In genomic region chr10:8772464-8773209, GRCm38 (mm10) we compare ENCODE assay signal across 9 mouse cellular contexts.
DNase-seq lines count a peak whose midpoint lies in the region; ATAC-seq and TF ChIP-seq lines count a peak whose summit lies in the region.
"Had no signal": no experiment of that assay in that cellular context is flagged by ENCODE, and none has a peak within 500 bp of the region (broad histone marks: within the 10 kb centered on the region; RNA-seq: fewer than 3 reads in every experiment).

No protein-coding gene starts in this region.

- intact Hi-C loops in gastrocnemius, postnatal 36 days (cut with DNase I) = no loop called here
- intact Hi-C loops in left cerebral cortex, postnatal 4 days (cut with DNase I) = no loop called here

- no peak overlapping the region for H3K27ac ChIP-seq in embryonic facial prominence, embryonic 14.5 days (replicated peaks; ENCODE audit: low read depth, low read length)
- no peak overlapping the region for H3K27ac ChIP-seq in embryonic facial prominence, embryonic 10.5 days (replicated peaks)
- peak overlapping the region; percentile 51; the same call in 1 of the 2 replicates for H3K27ac ChIP-seq in intestine, postnatal 0 days (ENCODE audit: low read depth, low read length)

- no peak overlapping the region for H3K9ac ChIP-seq in embryonic facial prominence, embryonic 14.5 days (ENCODE audit: low read depth, low read length)
- no peak overlapping the region for H3K9ac ChIP-seq in intestine, postnatal 0 days (ENCODE audit: low read depth, low read length)

- H3K4me3 ChIP-seq in embryonic facial prominence, embryonic 14.5 days (ENCODE audit: low read depth, low read length) = no peak overlapping the region
- H3K4me3 ChIP-seq in embryonic facial prominence, embryonic 10.5 days = no peak overlapping the region
- H3K4me3 ChIP-seq in intestine, postnatal 0 days (ENCODE audit: low read depth, low read length) = no peak overlapping the region

- TF ChIP-seq CTCF in intestine, postnatal 0 days (IDR thresholded peaks at IDR 0.05; ENCODE audit: low read depth) = no peak

- H3K9me3 ChIP-seq in embryonic facial prominence, embryonic 14.5 days (ENCODE audit: control insufficient read depth, low read length) = peaks cover 5% of the 10 kb centered on the region; the same call in 1 of the 2 replicates
- H3K9me3 ChIP-seq in embryonic facial prominence, embryonic 10.5 days = peaks cover 11% of the 10 kb centered on the region
- H3K9me3 ChIP-seq in intestine, postnatal 0 days (ENCODE audit: control insufficient read depth) = no peaks in the 10 kb centered on the region; the same call in 1 of the 2 replicates

- no peak overlapping the region for H3K4me2 ChIP-seq in embryonic facial prominence, embryonic 14.5 days (ENCODE audit: low read depth, low read length)
- H3K4me2 ChIP-seq in intestine, postnatal 0 days (replicated peaks; ENCODE audit: low read depth) = no peak overlapping the region

- ATAC-seq in embryonic facial prominence, embryonic 14.5 days (ENCODE audit: low read depth) = peak; percentile 33; the same call in 1 of the 2 replicates
- peak; percentile 77 for ATAC-seq in intestine, postnatal 0 days
- no peak for ATAC-seq in cerebellum, adult (ENCODE audit: insufficient number of reproducible peaks, low FRiP score, low TSS enrichment)
- no peak for ATAC-seq in erythroid progenitor cell, adult 5-6 weeks (replicated peaks; ENCODE audit: low FRiP score, poor library complexity, severe bottlenecking)

- peaks cover 6% of the 10 kb centered on the region; the same call in 1 of the 2 replicates for H3K36me3 ChIP-seq in embryonic facial prominence, embryonic 14.5 days (ENCODE audit: control insufficient read depth, insufficient read depth, low read length)
- H3K36me3 ChIP-seq in embryonic facial prominence, embryonic 10.5 days (replicated peaks) = peaks cover 53% of the 10 kb centered on the region
- H3K36me3 ChIP-seq in intestine, postnatal 0 days (ENCODE audit: control insufficient read depth, insufficient read depth) = peaks cover 17% of the 10 kb centered on the region; the same call in 1 of the 2 replicates

- H3K4me1 ChIP-seq in embryonic facial prominence, embryonic 14.5 days (ENCODE audit: control insufficient read depth, insufficient read depth, low read length) = no peaks in the 10 kb centered on the region
- no peaks in the 10 kb centered on the region for H3K4me1 ChIP-seq in embryonic facial prominence, embryonic 10.5 days
- no peaks in the 10 kb centered on the region for H3K4me1 ChIP-seq in intestine, postnatal 0 days (replicated peaks; ENCODE audit: control insufficient read depth, insufficient read depth, low read length)

- H3K27me3 ChIP-seq in embryonic facial prominence, embryonic 14.5 days (replicated peaks; ENCODE audit: control insufficient read depth, insufficient read depth, low read length) = no peaks in the 10 kb centered on the region
- no peaks in the 10 kb centered on the region for H3K27me3 ChIP-seq in embryonic facial prominence, embryonic 10.5 days (replicated peaks; ENCODE audit: low read depth, poor library complexity, severe bottlenecking)
- no peaks in the 10 kb centered on the region for H3K27me3 ChIP-seq in intestine, postnatal 0 days (replicated peaks; ENCODE audit: control insufficient read depth, insufficient read depth, low read length)

- 77% methylated on average over 4 of the region's 4 CpGs for WGBS in embryonic facial prominence, embryonic 14.5 days
- 81% methylated on average over 4 of the region's 4 CpGs for WGBS in embryonic facial prominence, embryonic 10.5 days
- WGBS in intestine, postnatal 0 days = 58% methylated on average over 4 of the region's 4 CpGs

- peak; percentile 38 for DNase-seq in embryonic facial prominence, embryonic 14.5 days (ENCODE audit: low spot score)
- no peak for DNase-seq in embryonic facial prominence, embryonic 10.5 days (ENCODE audit: low spot score)
- peak; percentile 49 to 77 for DNase-seq in gastrocnemius, postnatal 36 days
- DNase-seq in lung, postnatal 14 days = peak; percentile 63
- DNase-seq in left cerebral cortex, postnatal 4 days = no peak
- DNase-seq: midbrain, embryonic 14.5 days had no signal

Comparison
In these comparisons a context has a peak if more than half of its experiments do, and no peak if none do; other contexts are left out.
1. DNase-seq: peak in embryonic facial prominence, embryonic 14.5 days (single experiment), gastrocnemius, postnatal 36 days (2 of 2) and lung, postnatal 14 days (single experiment); none in embryonic facial prominence, embryonic 10.5 days (single experiment) and left cerebral cortex, postnatal 4 days (single experiment).
2. ATAC-seq: peak in embryonic facial prominence, embryonic 14.5 days (single experiment) and intestine, postnatal 0 days (single experiment); none in cerebellum, adult (single experiment) and erythroid progenitor cell, adult 5-6 weeks (single experiment).